Mouse (Mus musculus) ovary, postnatal 36 days (tissue): ENCODE measurements at regions not wholly inside any gene's neighbourhood (a gene's known extent, or its start where the extent isn't known, plus 50 kb on each side); places are given as distances from the start of the nearest gene placed in this dataset.

Experiments
- DNase-seq: peaks from one replicate; pipeline ENCODE4 v3.0.0; 2022; ENCODE audit warnings: low spot score, mixed read lengths

DNA sequence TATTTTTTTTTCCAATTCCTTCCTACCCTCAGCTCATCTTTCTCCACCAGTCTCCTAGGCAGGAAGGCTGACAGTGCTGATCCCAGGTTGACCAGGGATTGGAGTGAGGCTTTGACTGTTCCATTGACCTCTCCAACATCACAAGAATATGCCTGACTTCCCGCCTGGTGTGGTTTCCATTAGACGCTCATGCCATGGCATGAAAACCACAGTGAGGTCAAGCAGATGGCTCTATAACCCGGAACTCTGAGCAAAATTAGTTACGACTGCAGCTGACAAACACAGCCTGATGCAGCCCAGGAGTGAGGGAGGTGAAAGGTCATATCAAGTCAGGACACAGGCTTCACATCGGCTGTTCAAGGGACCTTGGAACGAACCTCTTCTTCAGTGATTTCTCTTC lies 153.6 kb downstream of the Snx19 start:
- DNase-seq, result no peak

DNA sequence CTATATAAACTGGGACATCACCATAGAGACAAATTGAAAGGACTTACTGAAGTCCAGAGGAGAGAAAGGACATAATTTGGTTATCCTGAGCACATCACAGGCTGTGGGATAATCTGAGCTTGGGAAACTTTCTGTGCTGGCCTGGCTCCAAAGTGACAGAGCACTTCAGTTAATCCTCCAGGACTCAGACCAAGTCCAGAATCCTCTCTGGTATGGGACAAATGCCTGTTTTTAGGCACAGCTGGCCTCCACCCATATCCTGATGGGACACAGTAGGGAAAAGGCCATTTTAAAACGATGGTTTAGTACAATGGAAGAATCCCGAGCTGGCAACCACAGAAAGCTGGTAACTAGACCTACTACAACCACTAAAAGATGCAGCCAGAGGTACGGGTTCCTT lies 151.3 kb downstream of the Snx19 start:
- no peak for DNase-seq

DNA sequence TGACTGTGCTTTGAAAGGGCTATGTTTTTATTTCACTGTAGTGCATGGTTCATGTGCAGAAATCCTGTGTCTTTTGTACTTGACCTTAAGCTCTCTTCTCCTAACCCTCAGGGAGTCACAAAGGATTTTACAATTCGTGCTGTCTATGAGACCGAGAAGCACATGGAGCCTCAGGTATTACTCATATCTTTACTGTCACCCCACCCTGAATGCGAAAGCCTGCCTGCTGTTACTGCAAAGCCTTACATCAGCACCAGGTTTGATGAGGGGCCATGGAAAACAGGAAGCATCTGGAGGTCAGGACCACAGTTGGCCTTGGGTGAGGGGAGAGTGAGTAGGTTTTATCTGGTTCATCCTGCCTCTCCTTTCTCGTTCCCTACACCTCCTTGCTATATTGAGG lies 150.3 kb downstream of the Snx19 start:
- DNase-seq, result no peak

DNA sequence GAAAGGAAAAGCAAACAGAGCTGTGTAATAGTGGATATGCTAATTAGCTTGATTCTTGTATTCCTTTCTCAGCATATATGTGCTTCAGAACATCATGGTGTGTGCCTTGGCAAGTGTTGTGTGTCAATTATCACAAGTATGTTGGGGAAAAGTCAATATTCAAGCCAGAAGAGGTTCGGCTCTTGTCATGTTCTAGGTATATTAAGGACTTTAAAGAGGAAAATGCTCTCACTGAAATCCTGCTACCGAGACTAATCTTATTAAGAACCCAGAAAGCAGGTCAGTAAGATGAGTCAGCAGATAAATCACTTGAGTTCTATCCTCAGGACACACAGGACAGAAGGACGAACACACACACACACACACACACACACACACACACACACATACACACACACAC lies 148.6 kb downstream of the Snx19 start:
- no peak for DNase-seq

DNA sequence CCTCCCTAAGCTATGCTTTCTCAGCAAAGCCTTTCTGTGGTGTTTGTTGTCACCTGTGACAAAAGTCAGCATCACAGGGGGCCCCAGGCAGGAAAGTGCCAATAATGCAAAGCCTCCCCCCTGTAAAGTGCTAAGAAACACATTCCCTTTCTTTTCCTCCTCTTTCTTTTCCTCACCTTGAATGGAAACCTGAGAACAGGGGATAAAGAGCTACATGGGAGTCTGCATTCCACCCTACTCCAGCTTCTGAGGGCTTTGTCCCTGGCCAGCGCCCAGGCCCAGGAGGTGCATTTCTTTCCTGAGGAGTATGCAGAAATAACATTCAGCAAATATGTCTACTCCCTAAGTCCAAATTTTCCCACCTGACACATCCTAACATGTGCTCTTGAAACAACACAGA lies 146.4 kb downstream of the Snx19 start:
- DNase-seq, result no peak

DNA sequence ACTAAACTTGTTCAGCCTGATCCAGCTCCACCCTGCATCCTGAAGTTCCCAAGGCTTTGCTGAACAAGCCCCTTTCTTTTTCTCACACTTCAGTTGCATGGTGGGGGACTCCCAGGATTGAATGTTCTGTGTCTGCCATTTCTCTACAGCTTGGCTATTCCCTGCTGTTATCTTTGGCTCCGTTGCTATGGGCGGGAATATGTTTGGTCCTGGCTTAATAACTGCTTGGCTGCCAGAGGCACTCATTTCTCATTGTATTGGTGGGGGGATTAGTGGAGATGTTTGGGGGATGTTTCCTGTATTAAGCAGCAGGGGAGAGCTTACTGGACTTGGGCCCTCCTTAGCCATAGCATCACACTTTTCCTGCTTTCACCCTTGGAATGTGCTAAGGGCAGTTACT lies 144.1 kb downstream of the Snx19 start:
- DNase-seq, result no peak

DNA sequence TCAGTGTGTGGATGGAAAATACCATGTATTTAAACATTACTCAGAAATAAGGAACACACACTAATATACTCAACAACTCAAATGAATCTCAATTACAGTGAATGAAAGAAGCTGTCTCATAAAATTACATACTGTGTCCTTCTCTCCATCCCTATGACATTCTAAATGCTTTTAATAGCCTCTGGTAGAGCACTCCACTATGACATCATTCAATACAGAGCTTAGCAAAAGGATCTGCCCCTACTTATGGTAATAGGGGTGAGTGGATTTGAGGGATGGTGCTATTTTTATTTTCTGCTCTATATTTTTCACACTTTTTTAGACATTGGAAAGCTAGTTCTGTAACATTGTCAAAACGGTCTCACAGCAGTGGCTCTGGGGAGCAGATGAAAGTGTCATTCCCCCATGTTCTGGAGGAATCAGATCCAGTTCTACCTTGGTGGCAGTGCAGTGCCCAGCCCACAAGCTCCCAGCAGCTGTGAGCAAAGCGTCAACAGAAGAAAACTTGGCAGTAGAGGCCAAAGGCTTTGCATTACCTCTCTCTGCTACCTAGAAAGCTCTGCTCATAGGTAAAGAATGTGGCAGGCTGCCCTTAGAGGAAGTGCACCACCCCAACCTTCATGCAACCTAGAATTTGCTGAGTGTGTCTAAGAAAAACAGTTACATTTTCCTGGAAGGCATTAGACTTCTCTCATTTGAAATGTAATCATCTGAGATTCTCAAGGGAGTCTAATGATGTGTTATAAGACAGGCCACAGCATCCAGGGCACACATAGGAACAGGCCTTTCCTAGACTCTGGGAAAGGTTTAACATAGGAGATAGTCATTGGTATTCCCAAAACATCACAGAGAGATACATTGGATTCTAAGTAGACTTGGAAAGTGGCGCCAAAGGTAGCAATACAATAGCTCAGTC lies 138.1 kb downstream of the Snx19 start:
- DNase-seq, result no peak

DNA sequence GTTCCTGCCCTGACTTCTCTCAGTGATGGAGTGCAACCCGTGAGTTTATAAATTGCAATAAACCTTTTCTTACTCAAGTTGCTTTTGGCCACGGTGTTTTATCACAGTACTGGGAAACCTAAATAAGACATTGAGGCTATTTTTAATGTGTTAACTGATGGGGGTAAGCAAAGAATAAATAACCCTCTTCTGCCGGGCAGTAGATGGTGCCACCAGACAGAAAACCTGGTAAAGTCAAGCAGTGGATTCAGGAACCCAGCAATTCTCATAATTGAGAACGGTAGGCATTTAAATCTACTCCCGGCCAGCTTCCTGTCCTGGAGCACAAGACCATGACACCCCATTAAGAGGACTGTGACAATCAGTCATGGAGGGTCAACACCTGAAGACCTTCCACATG lies 136.5 kb downstream of the Snx19 start:
- DNase-seq, result no peak

DNA sequence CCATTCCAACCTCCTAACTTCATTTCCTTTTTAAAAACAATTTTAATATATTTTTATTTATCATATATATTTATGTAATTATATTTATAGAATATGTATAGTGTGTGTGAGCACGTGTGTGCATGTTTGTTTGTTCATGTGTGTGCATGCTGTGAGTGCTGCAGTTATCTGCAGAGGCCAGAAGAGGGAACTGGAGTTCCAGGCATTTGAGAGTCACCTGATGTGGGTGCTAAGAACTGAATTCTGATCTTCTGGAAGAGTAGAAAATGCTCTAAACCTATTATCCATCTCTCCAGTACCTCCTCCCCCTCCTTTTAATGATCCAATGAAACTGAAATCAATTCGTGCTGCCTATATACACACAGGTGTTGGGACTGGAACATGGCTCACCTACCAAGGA lies 128.0 kb downstream of the Snx19 start:
- DNase-seq, result no peak

DNA sequence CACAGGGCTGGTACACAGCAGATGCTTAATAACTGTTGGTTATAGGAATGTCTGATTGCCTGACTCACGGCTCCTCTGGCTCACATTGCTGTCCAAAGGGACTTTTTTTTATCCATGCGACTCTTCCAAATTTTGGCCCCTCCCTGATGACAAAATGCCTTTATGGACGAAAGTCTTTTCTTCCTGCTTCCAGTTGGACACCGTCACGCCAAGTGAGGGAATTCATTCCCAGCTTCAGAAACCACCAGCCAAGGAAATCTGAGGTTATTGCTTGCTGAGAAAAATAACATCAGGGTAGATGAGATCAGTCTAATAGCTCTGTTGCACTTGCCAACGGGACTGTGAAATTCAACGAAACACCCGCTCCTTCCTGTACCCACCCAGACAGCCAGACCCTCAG lies 125.8 kb downstream of the Snx19 start:
- DNase-seq, result no peak

DNA sequence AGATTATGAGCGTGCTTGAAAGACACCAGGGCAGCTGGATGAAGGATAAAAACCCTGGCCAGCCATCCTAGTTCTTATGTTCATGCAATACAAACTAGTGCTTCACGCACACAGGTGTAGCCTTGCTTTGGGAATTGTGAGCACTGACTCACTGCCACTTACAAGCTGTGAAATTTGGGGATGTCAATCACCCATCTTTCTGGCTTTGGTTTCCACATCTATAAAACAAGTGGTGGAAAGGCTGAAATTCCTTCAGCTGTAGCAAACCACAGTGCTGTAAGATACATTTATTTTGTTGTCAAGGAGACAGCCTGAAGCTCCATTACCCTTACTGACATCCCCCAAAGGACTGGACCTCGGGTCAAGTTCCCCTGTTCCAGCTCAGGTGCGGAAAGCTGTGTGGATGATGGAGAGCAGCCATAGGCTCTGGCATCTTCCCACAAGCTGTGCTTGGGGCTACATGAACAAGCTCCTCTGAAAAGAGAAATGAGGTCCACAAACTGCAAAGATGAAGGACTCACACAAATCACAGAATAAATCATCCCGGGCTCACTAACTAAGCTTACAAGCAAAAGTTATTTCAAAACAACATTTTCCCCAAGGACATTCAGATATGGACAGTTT lies 123.1 kb downstream of the Snx19 start:
- DNase-seq, result no peak

DNA sequence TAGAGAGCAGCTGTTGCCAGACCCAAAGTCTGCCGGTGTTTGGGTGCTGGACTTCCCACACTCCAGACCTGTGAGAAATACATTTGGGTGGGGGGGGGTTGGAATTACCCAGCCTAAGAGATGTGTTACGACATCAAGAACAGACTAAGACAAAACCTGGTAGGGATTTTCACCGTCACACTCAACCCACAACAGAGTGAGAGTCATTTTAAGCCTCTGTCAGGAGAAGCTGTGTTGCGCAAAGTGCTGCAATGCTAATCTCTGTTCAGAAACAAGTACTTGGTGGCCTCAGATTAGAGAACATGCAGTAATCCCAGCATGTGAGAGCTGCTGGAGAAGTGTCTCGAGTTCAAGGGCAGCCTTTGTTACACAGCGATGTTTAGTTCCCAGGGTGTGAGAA lies 113.0 kb downstream of the Snx19 start:
- no peak for DNase-seq

DNA sequence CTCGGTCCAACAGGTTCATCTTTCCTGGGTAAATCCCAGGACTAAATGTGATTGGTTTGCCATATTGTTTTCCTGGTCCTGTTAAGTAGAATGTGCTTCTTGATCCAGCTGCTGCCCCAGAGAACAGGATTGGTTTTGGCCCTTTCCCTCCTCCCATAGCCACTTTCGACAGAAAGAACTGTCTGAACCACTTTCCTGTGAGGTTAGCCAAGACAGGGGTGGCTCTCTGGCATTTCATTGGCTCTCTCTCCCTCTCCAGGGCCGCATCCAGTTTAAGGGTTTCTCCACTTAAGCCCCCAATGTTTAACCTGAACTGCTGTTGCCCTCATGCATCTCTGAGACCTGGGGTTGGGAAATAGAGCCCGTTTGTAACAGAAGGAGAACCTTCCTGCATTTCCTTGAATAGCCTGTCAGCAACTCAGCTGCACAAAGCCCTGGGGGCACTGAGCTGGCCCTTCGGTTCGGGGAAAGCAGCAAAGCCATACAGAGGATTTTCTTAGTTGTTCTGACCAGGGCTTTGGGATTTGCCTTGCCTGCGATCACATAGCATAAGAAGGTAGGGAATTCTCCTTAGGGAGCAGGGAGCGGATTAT lies 109.7 kb downstream of the Snx19 start:
- DNase-seq, result no peak

DNA sequence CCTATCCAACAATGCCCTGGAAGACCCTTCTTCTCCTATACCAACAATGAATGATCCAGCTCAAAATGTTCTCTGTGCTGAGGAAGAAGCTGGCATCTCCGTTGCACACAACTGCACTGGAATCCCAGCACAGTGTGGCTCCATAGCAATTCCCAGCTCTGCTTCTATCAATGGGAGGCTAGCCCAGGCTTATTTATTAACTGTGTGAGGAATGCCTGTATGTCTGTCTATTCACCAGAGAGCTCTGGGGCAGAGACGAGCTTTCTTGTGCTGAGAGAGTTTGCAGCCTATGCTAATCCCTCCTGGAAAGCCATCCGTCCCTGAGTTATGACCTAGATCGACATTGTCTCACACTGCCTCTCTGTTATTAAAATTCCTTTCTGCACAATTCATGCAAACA lies 108.1 kb downstream of the Snx19 start:
- no peak for DNase-seq

DNA sequence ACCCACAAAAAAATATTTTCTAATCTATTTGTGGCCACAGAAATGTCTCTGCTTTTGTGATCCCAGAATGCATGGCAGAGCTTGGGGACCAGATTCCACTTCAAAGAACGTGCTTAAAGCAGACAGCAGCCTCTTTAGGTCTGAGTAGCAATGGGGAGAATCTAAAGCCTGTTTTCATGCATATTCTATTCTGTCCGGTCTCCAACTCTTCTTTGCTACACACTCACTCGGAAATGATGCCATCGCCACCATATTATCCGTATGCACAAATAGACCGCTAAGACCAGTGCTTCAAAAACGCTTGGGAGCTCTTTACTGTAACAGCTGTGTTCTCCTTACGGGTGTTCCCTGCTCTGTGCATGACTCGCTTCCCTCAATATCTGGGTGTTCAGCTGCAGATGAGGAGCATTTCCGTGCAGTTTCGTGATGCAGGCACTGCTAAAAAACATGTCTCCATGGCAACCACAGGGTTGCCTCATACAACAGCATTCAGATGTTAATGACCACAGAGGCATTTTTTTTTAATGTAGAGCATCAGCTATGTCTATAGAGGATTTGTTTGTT lies 107.0 kb downstream of the Snx19 start:
- DNase-seq, result no peak

DNA sequence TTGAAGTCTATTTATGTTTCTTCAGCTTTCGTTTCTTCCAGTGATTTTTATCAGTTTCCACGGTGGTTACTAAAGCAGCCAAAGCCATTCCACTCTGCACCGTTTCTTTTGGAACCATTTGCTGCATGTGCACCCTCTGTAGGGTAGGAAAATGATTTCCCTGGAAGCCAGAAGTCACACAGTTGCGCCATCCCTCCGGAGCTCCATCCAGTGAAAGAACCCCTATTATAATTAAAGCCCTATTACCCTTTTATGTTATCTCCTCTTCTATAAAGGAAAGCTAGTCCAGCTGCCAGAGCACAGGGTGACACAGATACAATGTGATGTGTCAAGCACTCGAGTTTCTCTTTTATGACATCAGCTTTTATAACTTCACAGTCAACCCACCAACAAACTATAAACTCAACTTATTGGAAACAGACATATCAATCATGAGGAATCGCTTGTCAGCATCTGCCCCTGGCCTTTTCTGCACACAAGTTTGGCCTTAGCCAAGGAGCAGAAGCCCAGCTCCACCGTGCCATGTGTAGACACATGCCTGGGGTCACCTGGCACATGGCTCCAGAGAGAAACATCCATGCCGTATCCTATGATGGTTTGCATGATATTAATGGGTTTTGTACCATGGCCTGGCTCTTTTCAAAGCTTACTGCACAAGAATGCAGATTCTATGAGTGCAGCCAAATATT lies 106.3 kb downstream of the Snx19 start:
- no peak for DNase-seq

DNA sequence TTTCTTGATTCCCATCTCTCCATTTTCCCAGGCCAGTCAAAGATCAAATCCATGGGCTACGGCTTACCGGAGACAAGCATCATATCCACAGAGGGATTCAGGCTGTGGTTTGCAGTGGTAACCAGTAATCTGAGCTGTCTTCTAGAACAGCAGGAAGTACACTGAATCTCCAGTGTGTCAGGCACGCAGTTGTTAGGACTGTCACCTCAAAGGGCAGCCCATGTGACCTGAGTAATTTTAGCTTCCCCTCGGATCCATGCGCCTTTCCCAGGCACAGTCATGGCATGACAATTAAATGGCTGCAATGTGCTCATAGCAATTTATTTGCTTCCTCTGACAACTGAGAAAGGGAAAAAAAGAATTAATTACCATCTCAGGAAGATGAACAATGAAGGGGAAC lies 98.2 kb downstream of the Snx19 start:
- no peak for DNase-seq

DNA sequence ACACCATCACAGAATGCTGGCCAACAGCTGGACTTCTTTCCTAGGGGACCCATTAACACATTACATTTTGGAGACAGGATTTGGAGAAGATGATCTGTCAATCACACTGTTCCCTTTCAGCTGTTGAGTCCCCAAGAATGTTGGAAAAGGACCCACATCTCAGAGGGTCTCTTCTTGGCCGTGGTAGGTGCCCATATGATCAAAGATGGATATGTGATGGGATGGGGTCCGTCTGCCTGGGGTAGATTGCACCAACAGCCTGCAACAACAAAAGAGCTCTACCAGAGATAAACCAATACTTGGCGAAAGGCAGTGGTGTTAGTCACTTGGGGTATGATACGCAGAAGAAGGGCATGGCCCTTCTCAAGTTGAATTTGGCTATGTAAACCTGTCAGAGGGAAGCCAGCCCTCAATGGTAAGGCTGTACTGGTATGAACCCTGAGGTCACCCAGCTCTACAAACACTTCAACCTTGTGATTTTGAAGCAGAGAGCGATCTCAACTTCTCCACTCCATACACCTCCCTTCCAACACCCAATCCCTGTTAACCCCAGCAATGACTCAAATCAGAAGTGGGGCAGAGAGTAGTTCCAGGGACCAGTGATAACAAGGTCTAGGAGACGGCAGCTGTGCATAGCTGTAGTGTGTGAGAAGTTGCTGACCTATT lies 97.6 kb downstream of the Snx19 start:
- DNase-seq, result no peak

DNA sequence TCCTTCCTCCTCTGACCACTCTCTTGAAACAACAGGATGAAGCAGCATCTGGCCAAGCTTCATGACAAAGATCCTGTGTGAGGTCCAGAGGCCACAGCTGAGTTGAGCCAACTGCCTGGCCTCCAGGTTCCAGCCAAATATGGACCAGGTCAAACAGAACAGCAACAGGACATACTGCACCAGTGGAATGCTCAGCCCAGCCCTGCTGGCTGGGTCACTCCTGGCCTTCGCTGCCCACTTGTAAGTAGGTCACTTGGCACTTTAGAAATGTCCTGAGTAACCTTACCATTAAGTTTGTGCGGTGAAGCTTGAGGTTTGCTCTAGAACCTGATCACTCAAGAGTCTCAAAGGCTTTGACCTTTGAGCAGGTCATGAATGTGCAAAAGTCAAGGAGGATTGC lies 96.9 kb downstream of the Snx19 start:
- DNase-seq, result no peak

DNA sequence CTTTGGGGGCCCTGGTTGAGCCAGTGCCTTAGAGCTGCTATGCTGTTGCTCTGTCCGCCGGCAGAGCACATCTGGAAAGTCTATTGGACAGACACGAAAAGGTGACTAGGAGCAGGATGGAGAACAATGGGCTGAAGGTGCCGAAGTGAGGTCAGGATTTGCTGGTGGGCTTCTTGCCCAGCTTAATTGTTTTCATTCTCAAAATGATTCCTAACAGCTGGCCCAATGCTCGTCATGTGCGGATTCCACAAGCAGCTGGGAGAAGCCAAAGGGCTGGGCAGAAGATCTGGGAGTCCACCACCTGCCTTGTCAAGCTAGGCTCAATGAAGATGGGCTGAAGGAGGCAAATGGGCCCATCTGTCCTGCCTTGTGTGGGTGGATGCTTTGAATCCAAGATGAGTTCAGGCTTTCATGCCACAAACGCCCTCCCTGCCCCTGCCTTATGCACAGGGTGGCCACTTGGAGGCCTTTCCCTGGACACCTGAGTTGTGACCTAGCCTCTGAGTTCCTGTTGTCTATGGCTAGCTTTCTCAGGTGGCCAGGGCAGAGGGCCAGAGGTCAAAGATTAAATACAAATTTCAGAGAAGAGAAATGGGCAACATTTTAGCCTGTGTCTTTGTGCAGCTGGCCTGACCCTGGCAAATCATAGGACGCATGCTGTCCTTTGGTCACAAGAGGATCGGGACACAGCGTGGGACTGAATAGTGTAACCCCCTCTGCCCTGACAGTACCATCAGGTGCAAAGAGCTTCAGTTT lies 95.9 kb downstream of the Snx19 start:
- DNase-seq, result no peak

DNA sequence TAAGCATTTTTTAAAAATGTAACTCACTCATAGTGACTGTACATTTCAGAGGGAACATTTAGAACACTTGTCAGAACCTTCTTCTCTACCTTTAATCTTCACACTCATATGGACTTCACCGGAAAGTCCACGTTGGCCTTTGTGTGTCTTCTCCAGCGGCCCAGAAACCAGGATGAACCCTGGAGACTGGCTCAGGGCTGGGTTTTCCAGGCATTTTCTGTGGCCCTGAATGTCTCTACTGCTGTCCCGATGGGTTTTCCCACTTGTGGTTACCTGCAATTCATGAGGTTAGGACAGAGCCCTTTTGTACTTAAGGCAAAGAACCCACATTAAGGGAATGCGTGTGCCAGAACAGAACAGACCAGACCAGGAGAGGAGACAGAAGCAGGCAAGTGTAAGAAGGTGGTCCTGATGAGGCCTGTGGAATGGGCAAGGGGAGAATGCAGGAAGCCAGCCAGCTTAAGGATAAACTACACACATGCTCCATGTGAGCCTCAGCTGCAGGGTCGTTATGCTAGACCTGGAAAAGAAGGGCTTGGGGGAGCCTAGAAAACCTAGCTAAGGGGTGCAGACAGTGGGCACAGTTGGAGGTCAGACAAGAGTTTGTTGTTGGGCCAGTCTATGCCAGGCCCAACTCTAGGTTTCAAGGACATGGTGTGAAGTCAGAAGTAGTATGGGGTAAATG lies 94.8 kb downstream of the Snx19 start:
- DNase-seq, result no peak
